Mouse (Mus musculus): Measurements from ENCODE around the gene Myh7. TPM values are rescaled to one million over a fixed set of nuclear protein-coding genes. Genes with fewer than 3 reads are reported as not detected.

Myh7 gene
- polyA plus RNA-seq, 2 experiments from 2014 or later = not detected

- ATAC-seq = no peak
Measured at GRCm38 (mm10) chr14:54941024-54941978, 53.1 kb downstream of the Myh7 start.

- no peak for ATAC-seq
Measured at GRCm38 (mm10) chr14:54940176-54940530, 54.3 kb downstream of the Myh7 start.

GRCm38 (mm10) chr14:54939434-54940175, 54.8 kb downstream of the Myh7 start:
- no peak for ATAC-seq

- ATAC-seq = no peak
Measured at GRCm38 (mm10) chr14:54938431-54939219, 55.8 kb downstream of the Myh7 start.

- ATAC-seq = no peak
Measured at GRCm38 (mm10) chr14:54937361-54938182, 56.9 kb downstream of the Myh7 start.

GRCm38 (mm10) chr14:54936831-54937160, 57.6 kb downstream of the Myh7 start:
- ATAC-seq = no peak

- ATAC-seq = no peak
Measured at GRCm38 (mm10) chr14:54935904-54936830, 58.3 kb downstream of the Myh7 start, which contains the start of gene Cmtm5. Gene Cmtm5 (plus strand): TSS chr14:54936261.

- no peak for ATAC-seq
Measured at GRCm38 (mm10) chr14:54932645-54933150, 61.7 kb downstream of the Myh7 start, which contains the start of gene Il25. Gene Il25 (plus strand): TSS chr14:54932695.

- no peak for ATAC-seq
Measured at GRCm38 (mm10) chr14:54930431-54930830, 64.0 kb downstream of the Myh7 start.

- ATAC-seq = no peak
Measured at GRCm38 (mm10) chr14:54929801-54930200, 64.6 kb downstream of the Myh7 start.

- no peak for ATAC-seq
Measured at GRCm38 (mm10) chr14:54927296-54927695, 67.1 kb downstream of the Myh7 start.

GRCm38 (mm10) chr14:54926401-54927158, 67.8 kb downstream of the Myh7 start:
- no peak for ATAC-seq

- ATAC-seq = no peak
Measured at GRCm38 (mm10) chr14:54925349-54926342, 68.8 kb downstream of the Myh7 start, which contains the start of gene Efs. Gene Efs (minus strand): TSS chr14:54926126.

GRCm38 (mm10) chr14:54924641-54925348, 69.6 kb downstream of the Myh7 start:
- no peak for ATAC-seq

All from CD4-positive, CD25-positive, alpha-beta regulatory T cell, adult 4 months (primary cell).